Comparison of ENCODE assay signal across 13 mouse cellular contexts in the genomic region with DNA sequence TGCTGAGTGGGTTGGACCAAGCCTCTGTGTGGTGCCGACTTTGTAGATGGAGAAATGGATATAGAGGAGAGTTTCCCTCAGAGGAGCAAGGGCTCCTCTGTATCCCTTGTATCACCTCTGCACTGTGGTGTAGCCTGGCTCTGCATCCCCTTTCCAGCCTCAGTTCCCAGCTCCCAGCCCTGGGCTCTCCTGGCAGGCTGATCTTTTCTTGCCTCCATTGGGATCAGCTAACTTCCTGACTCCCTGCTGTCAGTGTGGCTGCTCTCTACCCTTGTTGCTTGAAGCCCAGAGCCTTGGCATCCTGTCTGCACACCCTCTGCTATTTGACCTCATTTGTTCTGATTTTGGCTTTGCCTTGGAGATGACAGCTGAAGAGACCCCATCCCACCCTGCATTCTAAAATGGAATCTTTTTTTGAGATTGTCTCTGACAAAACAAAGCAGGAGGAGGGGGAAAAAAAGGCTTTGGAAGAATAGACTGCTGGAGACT. TPM values are rescaled to one million over a fixed set of nuclear protein-coding genes. Genes with fewer than 3 reads are reported as not detected.
DNase-seq lines count a peak whose midpoint lies in the region; ATAC-seq and TF ChIP-seq lines count a peak whose summit lies in the region.
"Had no signal": no experiment of that assay in that cellular context is flagged by ENCODE, and none has a peak within 500 bp of the region (broad histone marks: within the 10 kb centered on the region; RNA-seq: fewer than 3 reads in every experiment).

A gene (plus strand): TSS at position 439 of the 489 bp plus-strand sequence.

- no peak for DNase-seq in layer of hippocampus, adult 2 months (ENCODE audit: low spot score in 2 of 2)
- DNase-seq in layer of hippocampus, adult 9-11 months: no peak
- peak; percentile 87 to 90 for DNase-seq in cerebellum, postnatal 14 days
- DNase-seq in hindbrain, postnatal 0 days (ENCODE audit: low spot score): no peak
- no peak for DNase-seq in frontal cortex, postnatal 14 days (ENCODE audit: low spot score in 2 of 2)
- no peak for DNase-seq in frontal cortex, postnatal 36 days (ENCODE audit: low spot score in 2 of 2)
- DNase-seq: adrenal gland, postnatal 25 days; heart, postnatal 14 days; right cerebral cortex, adult 18-20 months had no signal

- no peak within 1 kb of the TSS for H3K4me2 ChIP-seq in hindbrain, postnatal 0 days (ENCODE audit: low read depth, low read length)
- no peak within 1 kb of the TSS for H3K4me2 ChIP-seq in midbrain, embryonic 16.5 days (ENCODE audit: low read length)

- H3K36me3 ChIP-seq in hindbrain, postnatal 0 days (ENCODE audit: insufficient read depth, low read length): no peaks in the 10 kb centered on the region
- no peaks in the 10 kb centered on the region for H3K36me3 ChIP-seq in midbrain, embryonic 16.5 days (ENCODE audit: control insufficient read depth, insufficient read depth, low read length)

- no peak within 1 kb of the TSS for H3K27ac ChIP-seq in layer of hippocampus, adult 2 months
- H3K27ac ChIP-seq in hindbrain, postnatal 0 days: no peak within 1 kb of the TSS
- H3K27ac ChIP-seq in midbrain, embryonic 16.5 days (ENCODE audit: low read length): no peak within 1 kb of the TSS
- H3K27ac ChIP-seq: liver, embryonic 14.5 days had no signal

- peaks cover 8% of the 10 kb centered on the region for H3K4me1 ChIP-seq in hindbrain, postnatal 0 days (ENCODE audit: insufficient read depth, low read length)
- H3K4me1 ChIP-seq in midbrain, embryonic 16.5 days (ENCODE audit: control insufficient read depth, insufficient read depth, low read length): peaks cover 14% of the 10 kb centered on the region

- 38% methylated on average over 1 of the region's 1 CpGs for WGBS in hindbrain, postnatal 0 days
- 63% methylated on average over 1 of the region's 1 CpGs for WGBS in midbrain, embryonic 16.5 days

- no peaks in the 10 kb centered on the region for H3K9me3 ChIP-seq in hindbrain, postnatal 0 days (ENCODE audit: low read length)
- no peaks in the 10 kb centered on the region for H3K9me3 ChIP-seq in midbrain, embryonic 16.5 days (replicated peaks; ENCODE audit: control insufficient read depth, low read length, poor library complexity, severe bottlenecking)

- H3K27me3 ChIP-seq in hindbrain, postnatal 0 days (ENCODE audit: insufficient read depth, low read length): no peaks in the 10 kb centered on the region
- H3K27me3 ChIP-seq in midbrain, embryonic 16.5 days (ENCODE audit: control insufficient read depth, insufficient read depth, low read depth, low read length): no peaks in the 10 kb centered on the region

- H3K4me3 ChIP-seq in layer of hippocampus, adult 2 months: no peak within 1 kb of the TSS
- no peak within 1 kb of the TSS for H3K4me3 ChIP-seq in hindbrain, postnatal 0 days (ENCODE audit: low read length)
- H3K4me3 ChIP-seq in midbrain, embryonic 16.5 days (ENCODE audit: low read depth, low read length): no peak within 1 kb of the TSS

- no peak within 1 kb of the TSS for H3K9ac ChIP-seq in hindbrain, postnatal 0 days (replicated peaks; ENCODE audit: low read length)
- no peak within 1 kb of the TSS for H3K9ac ChIP-seq in midbrain, embryonic 16.5 days (ENCODE audit: low read depth, low read length)
- H3K9ac ChIP-seq: liver, embryonic 14.5 days had no signal

- no peak for ATAC-seq in hindbrain, postnatal 0 days
- ATAC-seq in midbrain, embryonic 16.5 days: no peak
- ATAC-seq in CD4-positive, CD25-positive, alpha-beta regulatory T cell, adult 4 months: no peak
- ATAC-seq: Patski had no signal

- no peak for TF ChIP-seq CTCF in layer of hippocampus, adult 2 months (conservative IDR thresholded peaks at IDR 0.05)
- no peak for TF ChIP-seq CTCF in hindbrain, postnatal 0 days (IDR thresholded peaks at IDR 0.05; ENCODE audit: low read depth)

RNA-seq across cellular contexts. Expression of the gene that starts here (rescaled TPM):
- total RNA-seq in layer of hippocampus, adult 2 months (2021): 10 to 100 TPM; 47.7 to 49.2 TPM
- 27.4 and 27.6 TPM in 2 replicates for total RNA-seq in hindbrain, postnatal 0 days (2014; rRNA removed)
- 20.5 and 21.6 TPM in 2 replicates for polyA plus RNA-seq in hindbrain, postnatal 0 days (2015; fragmentation: Nextera tagmentation; extraction: Ambion mirVana)
- polyA plus RNA-seq in midbrain, embryonic 16.5 days (2015; fragmentation: Nextera tagmentation; extraction: Ambion mirVana): 20.8 and 24.1 TPM in 2 replicates
- not detected for polyA plus RNA-seq in CD4-positive, CD25-positive, alpha-beta regulatory T cell, adult 4 months (2017; shearing (Covaris generic))
- total RNA-seq: heart, postnatal 14 days had no signal

Comparison
In these comparisons a context has a peak if more than half of its experiments do, and no peak if none do; other contexts are left out.
1. RNA of the gene that starts here (polyA plus RNA-seq): 20.5 to 21.6 TPM in hindbrain, postnatal 0 days and 20.8 to 24.1 TPM in midbrain, embryonic 16.5 days; not detected in CD4-positive, CD25-positive, alpha-beta regulatory T cell, adult 4 months; every median in the first group is over 10 times any median in the second.
2. DNase-seq: peak in cerebellum, postnatal 14 days (2 of 2); none in layer of hippocampus, adult 2 months (0 of 2), layer of hippocampus, adult 9-11 months (single experiment), hindbrain, postnatal 0 days (single experiment), frontal cortex, postnatal 14 days (0 of 2) and frontal cortex, postnatal 36 days (0 of 2).